Mouse (Mus musculus) stomach, postnatal 0 days (tissue): ENCODE measurements around the gene Skint6. TPM values are rescaled to one million over a fixed set of nuclear protein-coding genes. Genes with fewer than 3 reads are reported as not detected.
"Not testable (repeated sequence)": the region's sequence is repeated elsewhere in the genome, so short reads cannot be mapped to it uniquely, and the experiment has no call there.

ENCODE experiments used
- ATAC-seq: fragments of 200-750 bp; cut with Nextera tagmentation; 2 replicates; pipeline ENCODE4 v1.8.0; 2017; ENCODE audit not compliant: low FRiP score, low TSS enrichment
- DNase-seq: peaks from one replicate; pipeline ENCODE4 v3.0.0-alpha.2; 2016; ENCODE audit warnings: low spot score
- H3K27ac ChIP-seq: fragments of 300-500 bp; sonication (generic); replicated peaks from 2 replicates; pipeline ENCODE4 v1.5.1; 2014; ENCODE audit warnings: mild to moderate bottlenecking, control low read depth
- H3K27me3 ChIP-seq: fragments of 300-500 bp; sonication (generic); 2 replicates; pipeline ENCODE4 v1.6.1; 2014; ENCODE audit warnings: low read length; ENCODE audit not compliant: control insufficient read depth, insufficient read depth
- H3K36me3 ChIP-seq: fragments of 300-500 bp; sonication (generic); 2 replicates; pipeline ENCODE4 v1.6.1; 2014; ENCODE audit warnings: low read length, mixed read lengths; ENCODE audit not compliant: control insufficient read depth, insufficient read depth
- H3K4me1 ChIP-seq: fragments of 300-500 bp; sonication (generic); replicated peaks from 2 replicates; pipeline ENCODE4 v1.6.1; 2014; ENCODE audit warnings: antibody characterized with exemption; ENCODE audit not compliant: control insufficient read depth, insufficient read depth
- H3K4me2 ChIP-seq: fragments of 300-500 bp; sonication (generic); replicated peaks from 2 replicates; pipeline ENCODE4 v1.6.1; 2014; ENCODE audit warnings: low read depth, mild to moderate bottlenecking, control low read depth, moderate library complexity
- H3K4me3 ChIP-seq: fragments of 300-500 bp; sonication (generic); 2 replicates; pipeline ENCODE4 v1.5.1; 2014; ENCODE audit warnings: low read depth, low read length, control low read depth
- H3K9ac ChIP-seq: fragments of 300-500 bp; sonication (generic); 2 replicates; pipeline ENCODE4 v1.6.1; 2014; ENCODE audit warnings: mild to moderate bottlenecking, low read length, control low read depth, mixed read lengths
- H3K9me3 ChIP-seq: fragments of 300-500 bp; sonication (generic); 2 replicates; pipeline ENCODE4 v1.6.1; 2016; ENCODE audit warnings: low read length; ENCODE audit not compliant: control insufficient read depth
- CTCF ChIP-seq: IDR thresholded peaks from 2 replicates; pipeline ENCODE4 v1.5.1; 2016; ENCODE audit warnings: antibody characterized with exemption, low read depth, mild to moderate bottlenecking, moderate library complexity
- EP300 ChIP-seq: optimal IDR thresholded peaks from 2 replicates; pipeline ENCODE3; 2016; ENCODE audit warnings: antibody characterized with exemption
- WGBS: fragments of 180-500 bp; shearing (Covaris S2); extraction: QIAGEN DNeasy Blood & Tissue Kit; methylation state at CpG from one replicate; pipeline ENCODE4 v1.1.7; 2014; 5-methylcytosine and 5-hydroxymethylcytosine counted together
- polyA plus RNA-seq: library from polyadenylated mRNA; unstranded; fragments of >200 nt; fragmentation: Nextera tagmentation; extraction: Ambion mirVana; gene quantifications from 2 replicates; pipeline ENCODE4 v1.2.1, GENCODE M21; 2015

Skint6 gene
- polyA plus RNA-seq = 3.2 and 4.0 TPM in 2 replicates

DNA sequence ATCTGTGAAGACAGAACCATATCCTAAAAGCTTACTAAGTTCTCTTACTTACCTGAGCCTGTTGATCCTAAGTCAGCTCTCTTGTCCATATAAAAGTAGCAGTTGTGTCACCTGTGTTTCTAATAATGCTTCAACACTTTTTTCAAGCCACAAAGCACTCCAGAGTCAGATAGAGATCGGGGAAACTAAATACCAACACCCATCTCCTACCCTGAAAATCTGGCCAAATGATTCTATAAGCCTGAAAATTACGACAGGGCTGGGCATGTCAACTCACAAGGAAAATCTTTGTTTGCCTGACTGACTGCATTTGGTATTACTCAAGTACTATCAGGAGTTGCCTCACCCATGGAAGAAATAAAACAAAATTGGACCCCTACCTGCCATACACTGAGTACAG is at the start of gene Skint6:
Gene Skint6, minus strand, starts transcription at position 101 of the 400 bp plus-strand sequence.
- ATAC-seq (no peak), DNase-seq (no peak)
- Histone ChIP-seq H3K27me3 (no peaks in the 10 kb centered on the region), H3K9ac (no peak within 1 kb of the TSS), H3K36me3 (no peaks in the 10 kb centered on the region), H3K4me3 (no peak within 1 kb of the TSS), H3K4me2 (no peak within 1 kb of the TSS), H3K27ac (no peak within 1 kb of the TSS), H3K9me3 (no peaks in the 10 kb centered on the region), H3K4me1 (no peaks in the 10 kb centered on the region)
- TF ChIP-seq EP300 (no peak), CTCF (no peak)
- WGBS = 40% methylated on average over 2 of the region's 2 CpGs

- peak; percentile 31 for TF ChIP-seq CTCF
- no peak for TF ChIP-seq EP300
- Histone ChIP-seq H3K36me3 (no peaks in the 10 kb centered on the region), H3K4me3 (no peak overlapping the region), H3K27ac (0 out of 2 replicates have a peak overlapping the region, but pooled peaks have one; percentile 13), H3K27me3 (no peaks in the 10 kb centered on the region), H3K4me1 (no peaks in the 10 kb centered on the region), H3K9ac (no peak overlapping the region), H3K4me2 (no peak overlapping the region), H3K9me3 (no peaks in the 10 kb centered on the region)
- WGBS = 56% methylated on average over 1 of the region's 1 CpGs
- 0 out of 2 replicates have a peak, but pooled peaks have one; percentile 26 for ATAC-seq
- DNase-seq = no peak
Measured at GRCm38 (mm10) chr4:113320911-113321310, 34.1 kb upstream of the Skint6 start.

GRCm38 (mm10) chr4:113301773-113302473 is 15.2 kb upstream of the Skint6 start:
- WGBS = 51% methylated on average over 3 of the region's 3 CpGs
- Histone ChIP-seq H3K27me3 (no peaks in the 10 kb centered on the region), H3K27ac (no peak overlapping the region), H3K4me1 (no peaks in the 10 kb centered on the region), H3K9ac (no peak overlapping the region), H3K9me3 (no peaks in the 10 kb centered on the region), H3K4me3 (no peak overlapping the region), H3K36me3 (no peaks in the 10 kb centered on the region), H3K4me2 (no peak overlapping the region)
- no peak for TF ChIP-seq EP300
- no peak for TF ChIP-seq CTCF
- ATAC-seq (no peak), DNase-seq (no peak)

DNA sequence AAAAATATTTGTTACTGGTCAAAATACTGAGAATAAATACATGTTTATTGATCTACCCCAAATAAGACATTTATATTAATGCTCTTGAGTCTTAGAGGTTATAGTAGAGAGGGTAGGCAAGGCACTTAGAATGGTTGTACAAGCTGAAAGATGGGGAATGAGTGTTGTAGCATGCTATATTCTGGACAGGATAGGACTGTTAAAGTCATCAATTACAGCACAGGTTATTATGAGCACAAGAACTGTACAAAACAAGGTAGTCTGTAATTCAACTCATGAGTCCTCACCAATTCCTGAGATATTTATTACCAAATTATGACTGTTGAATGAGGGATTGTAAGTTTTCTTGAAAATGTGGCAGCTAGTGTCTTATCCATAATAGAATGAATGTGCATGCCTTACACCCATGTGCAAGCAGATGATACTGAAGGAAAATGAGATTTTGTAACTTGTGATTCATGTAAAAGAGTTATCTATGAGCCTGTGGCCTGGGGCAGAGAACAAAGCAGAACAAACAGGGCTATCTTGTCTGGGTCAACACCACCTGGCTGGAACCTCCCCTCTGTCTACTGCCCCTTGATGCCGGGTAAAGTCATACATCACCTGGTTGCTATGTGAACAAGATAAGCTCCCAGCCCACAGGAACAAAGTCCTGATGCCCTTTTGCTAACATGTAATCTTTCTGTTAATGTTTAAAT is 23.3 kb downstream of the Skint6 start:
- Histone ChIP-seq H3K4me2 (no peak overlapping the region), H3K27me3 (no peaks in the 10 kb centered on the region), H3K27ac (no peak overlapping the region), H3K36me3 (no peaks in the 10 kb centered on the region), H3K4me1 (no peaks in the 10 kb centered on the region), H3K9ac (no peak overlapping the region), H3K9me3 (no peaks in the 10 kb centered on the region), H3K4me3 (no peak overlapping the region)
- TF ChIP-seq EP300 (no peak), CTCF (no peak)
- DNase-seq (peak; percentile 15), ATAC-seq (peak; percentile 57; the same call in 1 of the 2 replicates)
- WGBS = 63% methylated on average over 1 of the region's 1 CpGs

GRCm38 (mm10) chr4:113245808-113246207 is 41.0 kb downstream of the Skint6 start:
- Histone ChIP-seq H3K27me3 (no peaks in the 10 kb centered on the region), H3K4me1 (no peaks in the 10 kb centered on the region), H3K9me3 (no peaks in the 10 kb centered on the region), H3K4me2 (no peak overlapping the region), H3K4me3 (no peak overlapping the region), H3K27ac (no peak overlapping the region), H3K9ac (no peak overlapping the region), H3K36me3 (no peaks in the 10 kb centered on the region)
- DNase-seq = no peak
- ATAC-seq = no peak
- TF ChIP-seq CTCF (no peak), EP300 (no peak)

DNA sequence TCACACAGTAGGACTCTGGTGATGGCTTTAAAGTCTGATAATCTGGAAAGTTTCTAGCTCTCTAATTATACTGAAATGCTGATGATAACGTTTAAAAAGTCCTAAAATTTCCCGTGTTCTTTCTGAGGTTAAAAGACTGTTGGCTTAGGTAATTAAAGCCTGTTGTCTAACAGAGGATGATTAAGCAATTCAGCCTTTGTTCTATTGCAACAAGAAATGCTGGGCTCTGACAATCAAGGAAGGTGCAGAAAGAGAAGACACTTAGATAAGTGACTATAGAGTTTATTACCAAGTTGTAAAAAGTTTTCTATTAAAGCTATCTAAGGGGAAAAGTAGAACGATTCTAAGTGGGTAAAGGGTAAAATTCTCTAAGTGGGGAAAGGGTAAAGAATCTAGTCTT is 219.2 kb downstream of the Skint6 start:
- H3K27ac ChIP-seq = no peak overlapping the region
- H3K27me3 ChIP-seq = no peaks in the 10 kb centered on the region
- no peak overlapping the region for H3K4me3 ChIP-seq
- ATAC-seq = no peak
- H3K4me1 ChIP-seq = no peaks in the 10 kb centered on the region
- TF ChIP-seq CTCF (no peak), EP300 (no peak)
- no peak overlapping the region for H3K9ac ChIP-seq
- no peaks in the 10 kb centered on the region for H3K36me3 ChIP-seq
- H3K9me3 ChIP-seq = no peaks in the 10 kb centered on the region
- DNase-seq = no peak
- H3K4me2 ChIP-seq = no peak overlapping the region
- 58% methylated on average over 3 of the region's 3 CpGs for WGBS

DNA sequence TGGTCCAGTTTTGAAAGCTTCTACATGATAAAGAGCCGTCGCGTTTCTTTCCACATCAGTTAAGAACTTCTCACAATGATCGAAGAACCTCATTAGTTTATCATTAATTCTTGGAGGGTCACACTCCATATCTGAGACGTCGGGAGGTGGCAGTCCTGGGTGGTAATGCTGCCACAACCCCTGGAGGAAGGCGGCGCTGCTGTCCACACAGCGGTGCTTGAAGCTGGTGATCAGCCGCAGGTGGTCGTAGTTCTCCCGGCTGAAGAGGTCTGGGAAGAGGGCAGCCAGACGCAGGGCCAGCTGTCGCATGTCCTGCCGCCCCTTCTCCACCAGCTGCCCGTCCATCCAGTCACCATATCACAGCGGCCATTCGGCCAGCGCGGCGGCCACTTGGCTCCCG is 307.6 kb downstream of the Skint6 start:
- ATAC-seq, H3K4me2 ChIP-seq, H3K4me1 ChIP-seq, H3K9me3 ChIP-seq, H3K4me3 ChIP-seq, H3K36me3 ChIP-seq, H3K27ac ChIP-seq, H3K9ac ChIP-seq, H3K27me3 ChIP-seq, DNase-seq: not testable (repeated sequence)
- WGBS = 33% methylated on average over 22 of the region's 22 CpGs
